Mouse (Mus musculus) megakaryocyte, embryonic 14.5 days (primary cell): ENCODE results near the gene Thap2. TPM values are rescaled to one million over a fixed set of nuclear protein-coding genes. Genes with fewer than 3 reads are reported as not detected.

Experiments used
- H3K27me3 ChIP-seq: replicated peaks from 2 replicates; pipeline ENCODE3; 2012; ENCODE audit warnings: inconsistent platforms
- H3K36me3 ChIP-seq: replicated peaks from 2 replicates; pipeline ENCODE3; 2012; ENCODE audit warnings: low read length, inconsistent platforms, mixed read lengths
- H3K4me1 ChIP-seq: 2 replicates; pipeline ENCODE4 v1.6.1; 2012; ENCODE audit warnings: inconsistent platforms
- H3K4me3 ChIP-seq: replicated peaks from 2 replicates; pipeline ENCODE3; 2012; ENCODE audit warnings: moderate library complexity, mild to moderate bottlenecking, inconsistent platforms
- H3K9me3 ChIP-seq: 2 replicates; pipeline ENCODE4 v1.6.1; 2012; ENCODE audit warnings: inconsistent platforms
- FLI1 ChIP-seq: IDR thresholded peaks from 2 replicates; pipeline ENCODE4 v1.6.1; 2012; ENCODE audit warnings: low read length, inconsistent platforms, mixed read lengths
- GATA1 ChIP-seq: IDR thresholded peaks from 3 replicates; pipeline ENCODE4 v1.6.1; 2012; ENCODE audit warnings: mixed read lengths, low read length, inconsistent platforms, borderline replicate concordance
- polyA plus RNA-seq: library from polyadenylated mRNA; stranded (reverse); fragments of >175 nt; gene quantifications from 2 replicates; pipeline ENCODE4 v1.2.3, GENCODE M21; 2012; ENCODE audit warnings: low replicate concordance; ENCODE audit not compliant: insufficient read depth

The Thap2 gene
- polyA plus RNA-seq, 1 experiment = 5.5 TPM

GRCm38 (mm10) chr10:115356106-115356505 is 28.1 kb downstream of the Thap2 start:
- Histone ChIP-seq H3K9me3 (no peaks in the 10 kb centered on the region), H3K36me3 (peaks cover 55% of the 10 kb centered on the region), H3K27me3 (no peaks in the 10 kb centered on the region), H3K4me3 (no peak overlapping the region), H3K4me1 (peaks cover 48% of the 10 kb centered on the region)
- no peak for TF ChIP-seq FLI1
- TF ChIP-seq GATA1 = no peak

GRCm38 (mm10) chr10:115355016-115355415 is 29.2 kb downstream of the Thap2 start:
- Histone ChIP-seq H3K4me1 (peaks cover 46% of the 10 kb centered on the region), H3K4me3 (no peak overlapping the region), H3K36me3 (peaks cover 61% of the 10 kb centered on the region), H3K27me3 (no peaks in the 10 kb centered on the region), H3K9me3 (no peaks in the 10 kb centered on the region)
- TF ChIP-seq GATA1 (no peak), FLI1 (no peak)

DNA sequence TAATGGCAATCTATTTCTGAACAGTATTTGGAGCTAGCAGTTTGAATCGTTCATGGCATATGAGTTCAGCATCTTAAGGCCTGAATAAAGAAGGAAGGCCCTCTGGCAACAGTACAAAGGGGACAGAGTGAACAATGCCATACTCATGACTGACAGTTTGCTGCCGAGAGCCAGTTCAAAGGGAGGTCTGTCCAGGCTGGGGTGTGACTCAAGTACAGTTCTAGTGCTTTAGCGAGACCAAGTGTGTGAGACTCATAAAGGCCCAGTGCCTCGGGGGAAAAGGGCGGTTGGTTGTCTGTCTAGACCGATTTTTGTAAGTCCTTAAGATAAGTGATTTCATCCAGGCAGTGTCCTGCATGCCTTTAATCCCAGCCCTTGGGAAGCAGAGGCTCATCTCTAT is 29.7 kb downstream of the Thap2 start:
- Histone ChIP-seq H3K9me3 (no peaks in the 10 kb centered on the region), H3K36me3 (peaks cover 64% of the 10 kb centered on the region), H3K4me3 (no peak overlapping the region), H3K27me3 (no peaks in the 10 kb centered on the region), H3K4me1 (peaks cover 44% of the 10 kb centered on the region)
- TF ChIP-seq FLI1 (no peak), GATA1 (no peak)

- peaks cover 59% of the 10 kb centered on the region for H3K36me3 ChIP-seq
- no peaks in the 10 kb centered on the region for H3K9me3 ChIP-seq
- peaks cover 38% of the 10 kb centered on the region for H3K4me1 ChIP-seq
- no peaks in the 10 kb centered on the region for H3K27me3 ChIP-seq
- H3K4me3 ChIP-seq = peak overlapping the region; percentile 56
- no peak for TF ChIP-seq FLI1
- TF ChIP-seq GATA1 = no peak
Observed at GRCm38 (mm10) chr10:115350810-115351397, 33.3 kb downstream of the Thap2 start.

- TF ChIP-seq FLI1 (no peak), GATA1 (no peak)
- no peaks in the 10 kb centered on the region; the same call in 1 of the 2 replicates for H3K9me3 ChIP-seq
- peaks cover 60% of the 10 kb centered on the region for H3K36me3 ChIP-seq
- H3K27me3 ChIP-seq = no peaks in the 10 kb centered on the region
- no peak overlapping the region for H3K4me3 ChIP-seq
- H3K4me1 ChIP-seq = peaks cover 35% of the 10 kb centered on the region
Observed at GRCm38 (mm10) chr10:115349509-115349908, 34.7 kb downstream of the Thap2 start.

- TF ChIP-seq GATA1 (no peak), FLI1 (no peak)
- H3K27me3 ChIP-seq = no peaks in the 10 kb centered on the region
Observed at GRCm38 (mm10) chr10:115349029-115349428, 35.2 kb downstream of the Thap2 start.

DNA sequence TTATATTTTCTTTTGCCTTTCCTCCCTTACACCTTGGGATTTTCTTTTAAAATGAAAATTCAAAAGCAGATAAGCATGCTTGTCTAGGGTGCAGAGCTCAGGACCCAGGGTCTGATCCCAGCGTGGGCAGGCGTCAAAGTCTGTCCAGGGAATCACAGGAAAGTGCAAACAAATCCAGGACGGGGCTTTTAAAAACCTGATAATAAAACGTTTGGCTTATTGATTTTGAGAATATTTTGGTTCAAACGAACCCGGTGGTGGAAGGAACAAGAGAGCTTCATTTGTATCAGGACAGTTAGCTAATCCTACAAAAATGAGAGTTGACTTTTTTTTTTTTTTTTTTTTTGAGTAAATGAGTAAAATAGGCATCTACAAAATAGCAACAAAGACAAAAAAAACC is 36.1 kb downstream of the Thap2 start:
- Histone ChIP-seq H3K9me3 (no peaks in the 10 kb centered on the region; the same call in 1 of the 2 replicates), H3K36me3 (peaks cover 70% of the 10 kb centered on the region), H3K27me3 (no peaks in the 10 kb centered on the region), H3K4me3 (no peak overlapping the region), H3K4me1 (peaks cover 36% of the 10 kb centered on the region)
- no peak for TF ChIP-seq FLI1
- TF ChIP-seq GATA1 = no peak

More at GRCm38 (mm10) chr10:115349029-115349428, 35.2 kb downstream of the Thap2 start:
- H3K36me3 ChIP-seq = peaks cover 61% of the 10 kb centered on the region
- no peak overlapping the region for H3K4me3 ChIP-seq
- no peaks in the 10 kb centered on the region; the same call in 1 of the 2 replicates for H3K9me3 ChIP-seq
- peaks cover 35% of the 10 kb centered on the region for H3K4me1 ChIP-seq

DNA sequence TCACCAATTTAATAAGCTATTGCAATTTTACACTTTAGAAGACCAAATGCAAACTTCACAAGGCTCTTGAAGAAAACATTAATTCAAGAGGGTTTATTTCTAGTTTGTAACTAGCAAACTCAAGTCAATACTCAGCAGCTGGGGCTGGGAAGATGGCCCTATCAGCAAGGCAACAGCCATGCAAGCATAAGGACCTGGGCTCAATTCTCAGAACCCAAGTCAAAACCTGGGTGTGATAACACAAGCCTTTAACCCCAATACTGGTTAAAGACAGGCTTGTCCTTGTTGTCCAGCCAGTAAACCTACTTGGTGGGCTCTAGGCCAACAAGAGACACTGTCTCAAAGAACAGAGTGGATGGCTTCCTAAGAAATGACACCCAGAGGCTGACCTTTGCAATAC is 37.8 kb downstream of the Thap2 start:
- Histone ChIP-seq H3K9me3 (no peaks in the 10 kb centered on the region; the same call in 1 of the 2 replicates), H3K36me3 (peaks cover 81% of the 10 kb centered on the region), H3K4me1 (peaks cover 26% of the 10 kb centered on the region), H3K27me3 (no peaks in the 10 kb centered on the region), H3K4me3 (no peak overlapping the region)
- TF ChIP-seq GATA1 = no peak

GRCm38 (mm10) chr10:115342771-115343425 is 41.3 kb downstream of the Thap2 start:
- Histone ChIP-seq H3K36me3 (peaks cover 82% of the 10 kb centered on the region), H3K4me3 (no peak overlapping the region), H3K27me3 (no peaks in the 10 kb centered on the region), H3K4me1 (peaks cover 4% of the 10 kb centered on the region), H3K9me3 (no peaks in the 10 kb centered on the region; the same call in 1 of the 2 replicates)
- TF ChIP-seq GATA1 = no peak
- TF ChIP-seq FLI1 = no peak

GRCm38 (mm10) chr10:115339820-115340328 is 44.4 kb downstream of the Thap2 start:
- no peak overlapping the region for H3K4me3 ChIP-seq
- H3K36me3 ChIP-seq = peaks cover 57% of the 10 kb centered on the region
- H3K4me1 ChIP-seq = peaks cover 4% of the 10 kb centered on the region
- TF ChIP-seq GATA1 (no peak), FLI1 (no peak)
- no peaks in the 10 kb centered on the region for H3K27me3 ChIP-seq
- H3K9me3 ChIP-seq = no peaks in the 10 kb centered on the region

GRCm38 (mm10) chr10:115336901-115337300 is 47.3 kb downstream of the Thap2 start:
- Histone ChIP-seq H3K36me3 (peaks cover 31% of the 10 kb centered on the region), H3K9me3 (no peaks in the 10 kb centered on the region), H3K4me1 (peaks cover 15% of the 10 kb centered on the region), H3K27me3 (peaks cover 6% of the 10 kb centered on the region), H3K4me3 (no peak overlapping the region)
- no peak for TF ChIP-seq GATA1
- TF ChIP-seq FLI1 = no peak
